Mouse (Mus musculus) right cerebral cortex, postnatal 36 days (tissue): ENCODE measurements around the gene Exo5.

ENCODE experiments used
- DNase-seq, 2 experiments: peaks; one replicate each; pipeline ENCODE4 v3.0.0; 2022; ENCODE audit warnings: low spot score in 2 of 2, mixed read lengths in 1 of 2

Gene Exo5

GRCm38 (mm10) chr4:120924554-120925299 is at the start of gene Exo5:
Gene Exo5 (minus strand): TSS chr4:120925017.
- peak; percentile 81 to 83 for DNase-seq

GRCm38 (mm10) chr4:120971842-120972241 is 47.0 kb upstream of the Exo5 start:
- DNase-seq, result no peak

GRCm38 (mm10) chr4:120969382-120970146 is 44.7 kb upstream of the Exo5 start:
- DNase-seq, result no peak

GRCm38 (mm10) chr4:120968486-120968885 is 43.7 kb upstream of the Exo5 start:
- no peak for DNase-seq

GRCm38 (mm10) chr4:120955586-120955985 is 30.8 kb upstream of the Exo5 start:
- no peak for DNase-seq

- DNase-seq, result no peak
Observed at GRCm38 (mm10) chr4:120953667-120954066, 28.9 kb upstream of the Exo5 start.

- DNase-seq, result no peak
Observed at GRCm38 (mm10) chr4:120953038-120953437, 28.2 kb upstream of the Exo5 start.

GRCm38 (mm10) chr4:120952163-120952562 is 27.3 kb upstream of the Exo5 start:
- DNase-seq, result no peak

GRCm38 (mm10) chr4:120951428-120951973 is 26.7 kb upstream of the Exo5 start, which contains the start of gene Zfp69:
Gene Zfp69 (minus strand): TSS chr4:120951699.
- peak; percentile 67 to 70 for DNase-seq

- no peak for DNase-seq
Observed at GRCm38 (mm10) chr4:120950763-120951427, 26.1 kb upstream of the Exo5 start.

- DNase-seq, result no peak
Observed at GRCm38 (mm10) chr4:120948938-120949337, 24.1 kb upstream of the Exo5 start.

- DNase-seq, result no peak
Observed at GRCm38 (mm10) chr4:120935006-120935405, 10.2 kb upstream of the Exo5 start.

GRCm38 (mm10) chr4:120930736-120931135 is 5.9 kb upstream of the Exo5 start:
- no peak for DNase-seq

GRCm38 (mm10) chr4:120928686-120929085 is 3.9 kb upstream of the Exo5 start:
- DNase-seq, result no peak

GRCm38 (mm10) chr4:120925386-120925785 is 569 bp upstream of the Exo5 start:
- DNase-seq, result peak in 1 of 2 experiments; percentile 15

GRCm38 (mm10) chr4:120921461-120921860 is 3.4 kb downstream of the Exo5 start:
- no peak for DNase-seq

- no peak for DNase-seq
Observed at GRCm38 (mm10) chr4:120914501-120914900, 10.3 kb downstream of the Exo5 start.

- no peak for DNase-seq
Observed at GRCm38 (mm10) chr4:120913861-120914260, 11.0 kb downstream of the Exo5 start.

GRCm38 (mm10) chr4:120913443-120913842 is 11.4 kb downstream of the Exo5 start:
- DNase-seq, result no peak

GRCm38 (mm10) chr4:120912866-120913265 is 12.0 kb downstream of the Exo5 start:
- DNase-seq, result no peak

GRCm38 (mm10) chr4:120911086-120911485 is 13.7 kb downstream of the Exo5 start:
- no peak for DNase-seq

GRCm38 (mm10) chr4:120909558-120910150 is 15.2 kb downstream of the Exo5 start:
- DNase-seq, result peak in 1 of 2 experiments; percentile 22
